Mouse (Mus musculus) bone marrow, adult 2 months (tissue): ENCODE data around the gene Fam20c. TPM values are rescaled to one million over a fixed set of nuclear protein-coding genes. Genes with fewer than 3 reads are reported as not detected.

Experiments used
- H3K27ac ChIP-seq: fragments of 200-500 bp; 2 replicates; pipeline ENCODE4 v1.5.1; 2012; ENCODE audit warnings: low read depth, mild to moderate bottlenecking, control low read depth, inconsistent platforms, low read length; ENCODE audit not compliant: control insufficient read depth, poor library complexity, insufficient read depth
- H3K4me1 ChIP-seq: fragments of 200-500 bp; 2 replicates; pipeline ENCODE4 v1.6.1; 2011; ENCODE audit warnings: low read length; ENCODE audit not compliant: control insufficient read depth, insufficient read depth
- H3K4me3 ChIP-seq: fragments of 200-500 bp; replicated peaks from 2 replicates; pipeline ENCODE3; 2011; ENCODE audit warnings: mild to moderate bottlenecking, low read depth, low read length, control low read depth; ENCODE audit not compliant: control insufficient read depth
- CTCF ChIP-seq: fragments of 200-500 bp; IDR thresholded peaks from 2 replicates; pipeline ENCODE4 v1.5.1; 2011; ENCODE audit warnings: low read length, control low read depth; ENCODE audit not compliant: control insufficient read depth, insufficient read depth
- POLR2A ChIP-seq: fragments of 200-500 bp; IDR thresholded peaks from 2 replicates; pipeline ENCODE4 v1.6.1; 2011; ENCODE audit warnings: low read depth, mild to moderate bottlenecking, control low read depth, low read length, borderline replicate concordance; ENCODE audit not compliant: control insufficient read depth
- WGBS: fragments of 180-500 bp; shearing (Covaris S2); methylation state at CpG from one replicate; pipeline ENCODE4 v1.1.7; 2018; 5-methylcytosine and 5-hydroxymethylcytosine counted together
- polyA plus RNA-seq: library from polyadenylated mRNA; stranded (reverse); fragments of >200 nt; gene quantifications from 2 replicates; pipeline ENCODE4 v1.2.4, GENCODE M21; 2011; ENCODE audit warnings: low replicate concordance; ENCODE audit not compliant: missing spikeins, insufficient read depth, insufficient read length

The Fam20c gene
- polyA plus RNA-seq, 1 experiment, result not detected

- Histone ChIP-seq H3K27ac (no peak overlapping the region), H3K4me3 (no peak overlapping the region), H3K4me1 (no peaks in the 10 kb centered on the region)
- WGBS, result 12% methylated on average over 7 of the region's 7 CpGs
- TF ChIP-seq POLR2A (no peak), CTCF (peak; percentile 98)
Observed at GRCm38 (mm10) chr5:138848102-138848501, 93.8 kb downstream of the Fam20c start.

- no peak overlapping the region for H3K4me3 ChIP-seq
- no peak overlapping the region for H3K27ac ChIP-seq
- H3K4me1 ChIP-seq, result no peaks in the 10 kb centered on the region; the same call in 1 of the 2 replicates
- 72% methylated on average over 23 of the region's 23 CpGs for WGBS
- TF ChIP-seq CTCF (no peak), POLR2A (no peak)
Observed at GRCm38 (mm10) chr5:138849682-138850461, 95.6 kb downstream of the Fam20c start.

- H3K27ac ChIP-seq, result no peak overlapping the region
- no peaks in the 10 kb centered on the region; the same call in 1 of the 2 replicates for H3K4me1 ChIP-seq
- 78% methylated on average over 5 of the region's 5 CpGs for WGBS
- H3K4me3 ChIP-seq, result no peak overlapping the region
- TF ChIP-seq POLR2A, result no peak
- no peak for TF ChIP-seq CTCF
Observed at GRCm38 (mm10) chr5:138850462-138850844, 96.1 kb downstream of the Fam20c start.

GRCm38 (mm10) chr5:138851296-138851780 lies 97.0 kb downstream of the Fam20c start:
- H3K4me1 ChIP-seq, result no peaks in the 10 kb centered on the region; the same call in 1 of the 2 replicates
- WGBS, result 85% methylated on average over 5 of the region's 5 CpGs
- no peak overlapping the region for H3K27ac ChIP-seq
- no peak overlapping the region for H3K4me3 ChIP-seq
- no peak for TF ChIP-seq CTCF
- TF ChIP-seq POLR2A, result no peak

GRCm38 (mm10) chr5:138852151-138852550 lies 97.8 kb downstream of the Fam20c start:
- no peak overlapping the region for H3K27ac ChIP-seq
- 75% methylated on average over 4 of the region's 4 CpGs for WGBS
- no peak for TF ChIP-seq POLR2A
- TF ChIP-seq CTCF, result no peak
- H3K4me3 ChIP-seq, result no peak overlapping the region
- H3K4me1 ChIP-seq, result no peaks in the 10 kb centered on the region; the same call in 1 of the 2 replicates

GRCm38 (mm10) chr5:138853349-138853748 lies 99.0 kb downstream of the Fam20c start:
- WGBS, result 11% methylated on average over 2 of the region's 2 CpGs
- no peak overlapping the region for H3K27ac ChIP-seq
- TF ChIP-seq POLR2A, result no peak
- TF ChIP-seq CTCF, result no peak
- H3K4me1 ChIP-seq, result no peaks in the 10 kb centered on the region; the same call in 1 of the 2 replicates
- no peak overlapping the region for H3K4me3 ChIP-seq

GRCm38 (mm10) chr5:138857010-138857617 lies 102.8 kb downstream of the Fam20c start:
- TF ChIP-seq CTCF (peak; percentile 64; the same call in 1 of the 2 replicates), POLR2A (no peak)

GRCm38 (mm10) chr5:138857811-138858251 lies 103.5 kb downstream of the Fam20c start:
- 75% methylated on average over 13 of the region's 13 CpGs for WGBS
- no peak overlapping the region for H3K27ac ChIP-seq
- H3K4me3 ChIP-seq, result no peak overlapping the region
- no peaks in the 10 kb centered on the region; the same call in 1 of the 2 replicates for H3K4me1 ChIP-seq
- TF ChIP-seq POLR2A, result no peak
- no peak for TF ChIP-seq CTCF

More at GRCm38 (mm10) chr5:138857010-138857617, 102.8 kb downstream of the Fam20c start:
- 35% methylated on average over 9 of the region's 9 CpGs for WGBS
- Histone ChIP-seq H3K4me1 (no peaks in the 10 kb centered on the region; the same call in 1 of the 2 replicates), H3K27ac (no peak overlapping the region), H3K4me3 (no peak overlapping the region)

Other genes with a start within 250 kb of the Fam20c start
- not detected in 2 replicates for gene 1700123K08Rik, start 189.8 kb upstream of the Fam20c start, polyA plus RNA-seq
- 14.7 and 33.9 TPM in 2 replicates for gene Zfp68, start 134.8 kb upstream of the Fam20c start, polyA plus RNA-seq
- gene A430033K04Rik, start 131.7 kb upstream of the Fam20c start, polyA plus RNA-seq, result 2.2 and 2.6 TPM in 2 replicates
- gene Gm5294, start 65.6 kb downstream of the Fam20c start, polyA plus RNA-seq, result not detected in 2 replicates
- 5.6 and 6.8 TPM in 2 replicates for gene Pdgfa, start 242.9 kb downstream of the Fam20c start, polyA plus RNA-seq